Mouse (Mus musculus): ENCODE data around the gene Pheta2. TPM values are rescaled to one million over a fixed set of nuclear protein-coding genes. Genes with fewer than 3 reads are reported as not detected.
A peak's percentile ranks its signal among the peaks of the same experiment; 100 is the strongest.
"Not testable (repeated sequence)": the region's sequence is repeated elsewhere in the genome, so short reads cannot be mapped to it uniquely, and the experiment has no call there.

Gene Pheta2
- total RNA-seq, 2 experiments from 2014 or later: 0.25 to 0.42 TPM

DNA sequence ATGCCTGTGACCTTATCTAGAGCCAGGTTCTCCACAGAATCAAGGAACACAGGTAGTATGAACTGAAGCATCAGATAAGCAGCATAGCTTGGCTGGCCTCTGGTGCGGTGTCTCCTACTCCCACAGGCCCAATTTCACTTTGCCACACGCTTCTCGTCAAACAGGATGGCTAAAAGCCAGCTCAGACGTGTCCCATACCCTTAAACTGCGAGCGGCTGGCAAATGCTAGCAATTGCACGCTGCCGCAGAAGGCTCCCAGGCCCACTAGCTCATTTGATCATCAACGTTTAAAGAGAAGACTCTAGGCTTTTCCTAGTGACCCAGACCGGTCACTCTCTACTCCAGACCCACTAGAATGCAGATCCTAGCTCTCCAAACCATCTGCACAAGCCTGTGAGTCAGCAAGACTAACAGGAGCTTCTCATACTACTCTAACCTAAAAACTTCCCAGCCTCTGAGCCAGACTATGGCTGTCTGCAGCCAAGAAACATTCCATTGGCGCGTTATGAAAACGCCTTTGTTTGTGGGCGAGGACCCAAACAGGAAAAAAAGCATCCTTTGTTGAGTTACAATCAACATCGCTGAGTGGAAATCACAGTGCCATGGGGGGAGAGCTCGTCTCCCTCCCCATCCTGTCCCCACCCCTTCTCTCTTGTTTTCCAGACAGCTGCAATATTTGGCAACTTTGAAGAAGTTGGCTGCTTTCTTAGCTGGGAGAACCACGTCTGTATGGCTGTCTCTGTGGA is 37.8 kb downstream of the Pheta2 start:
- H3K27ac ChIP-seq: peak overlapping the region; percentile 84
- peak in 1 of 2 experiments; percentile 45 for DNase-seq (ENCODE audit: extremely low spot score in 1 of 2, low spot score in 2 of 2)
- no peak for TF ChIP-seq CTCF (IDR thresholded peaks at IDR 0.05)
- no peak overlapping the region for H3K4me3 ChIP-seq
- intact Hi-C loops (cut with DNase I): no loop called here

GRCm38 (mm10) chr15:82377701-82378100 is 39.0 kb downstream of the Pheta2 start:
- intact Hi-C loops (cut with DNase I): loop anchor here (2.0 kb wide), 1 partner anchor 23 kb away; the partner anchor contains the start of gene Ndufa6
- Histone ChIP-seq H3K27ac (peak overlapping the region; percentile 90), H3K4me3 (no peak overlapping the region)
- TF ChIP-seq CTCF (IDR thresholded peaks at IDR 0.05): no peak
- DNase-seq (ENCODE audit: extremely low spot score in 1 of 2, low spot score in 2 of 2): no peak

DNA sequence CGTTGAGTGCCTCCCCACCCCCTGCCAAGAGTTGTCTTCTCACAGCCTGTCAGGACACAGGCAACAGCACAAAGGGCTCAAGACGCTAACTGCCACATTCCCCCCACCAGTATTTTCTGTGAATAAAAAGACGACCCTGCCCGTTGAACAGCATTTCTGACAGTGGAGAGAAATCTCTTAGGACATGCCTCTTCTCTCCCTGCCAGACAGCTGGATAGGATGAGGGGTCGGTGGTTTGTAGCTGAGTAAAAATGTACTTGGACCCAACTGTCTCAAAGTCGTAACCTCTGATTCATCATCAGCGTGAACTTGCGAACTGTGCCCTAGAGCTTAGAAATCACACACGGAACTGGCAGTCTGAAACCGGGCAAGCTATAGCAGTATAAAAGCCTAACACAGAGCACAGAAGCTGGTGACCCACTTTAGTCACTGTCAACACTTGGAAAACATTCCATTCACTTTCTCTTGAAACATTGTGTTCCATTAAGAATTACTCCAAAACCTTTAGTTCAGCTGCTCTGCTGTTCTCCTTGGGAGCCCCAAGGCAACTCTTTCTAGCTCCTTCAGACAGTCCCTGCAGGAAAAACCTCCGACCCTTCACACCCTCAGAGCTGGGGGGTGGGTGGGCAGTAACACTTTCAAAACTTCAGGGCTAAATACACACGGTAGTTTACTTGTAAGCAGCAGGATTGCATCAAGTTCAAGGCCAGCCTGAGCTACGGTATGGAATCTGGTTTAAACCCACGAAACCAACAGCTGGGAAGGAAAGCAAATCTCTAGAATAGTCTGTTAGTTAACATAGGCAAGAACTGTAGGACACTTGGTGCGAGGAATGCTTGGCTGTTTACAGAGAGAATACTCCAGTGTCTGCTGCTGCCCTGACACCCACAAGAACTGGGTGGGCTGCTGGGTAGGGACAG is 39.8 kb downstream of the Pheta2 start:
- intact Hi-C loops (cut with DNase I): loop anchor here (2.0 kb wide), 1 partner anchor 24 kb away; the partner anchor contains the start of gene Ndufa6
- DNase-seq (ENCODE audit: extremely low spot score in 1 of 2, low spot score in 2 of 2): no peak
- no peak for TF ChIP-seq CTCF (IDR thresholded peaks at IDR 0.05)
- H3K27ac ChIP-seq: peak overlapping the region; percentile 90
- no peak overlapping the region for H3K4me3 ChIP-seq

DNA sequence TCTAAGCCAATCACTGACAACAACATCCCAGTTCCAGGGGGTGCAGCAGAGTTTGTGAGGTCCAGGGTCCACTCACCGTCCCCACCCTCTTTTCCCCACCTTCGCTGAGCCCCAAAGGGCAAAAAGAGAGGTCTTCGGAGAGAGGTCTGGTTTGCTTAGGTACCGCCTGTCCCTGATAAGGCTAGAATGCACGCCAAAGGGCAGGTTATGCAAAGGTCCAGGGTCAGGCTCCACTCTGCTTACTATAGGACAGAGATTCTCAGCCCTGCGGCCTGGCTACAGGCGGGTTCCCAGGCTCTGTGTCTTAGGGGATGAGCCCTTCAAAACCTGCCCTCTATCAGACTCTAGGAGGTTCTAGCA is 40.7 kb downstream of the Pheta2 start:
- no peak for TF ChIP-seq CTCF (IDR thresholded peaks at IDR 0.05)
- peak overlapping the region; percentile 53 for H3K4me3 ChIP-seq
- no peak for DNase-seq (ENCODE audit: extremely low spot score in 1 of 2, low spot score in 2 of 2)
- intact Hi-C loops (cut with DNase I): loop anchor here (2.0 kb wide), 1 partner anchor 25 kb away; the partner anchor contains the start of gene Ndufa6
- peak overlapping the region; percentile 90 for H3K27ac ChIP-seq

DNA sequence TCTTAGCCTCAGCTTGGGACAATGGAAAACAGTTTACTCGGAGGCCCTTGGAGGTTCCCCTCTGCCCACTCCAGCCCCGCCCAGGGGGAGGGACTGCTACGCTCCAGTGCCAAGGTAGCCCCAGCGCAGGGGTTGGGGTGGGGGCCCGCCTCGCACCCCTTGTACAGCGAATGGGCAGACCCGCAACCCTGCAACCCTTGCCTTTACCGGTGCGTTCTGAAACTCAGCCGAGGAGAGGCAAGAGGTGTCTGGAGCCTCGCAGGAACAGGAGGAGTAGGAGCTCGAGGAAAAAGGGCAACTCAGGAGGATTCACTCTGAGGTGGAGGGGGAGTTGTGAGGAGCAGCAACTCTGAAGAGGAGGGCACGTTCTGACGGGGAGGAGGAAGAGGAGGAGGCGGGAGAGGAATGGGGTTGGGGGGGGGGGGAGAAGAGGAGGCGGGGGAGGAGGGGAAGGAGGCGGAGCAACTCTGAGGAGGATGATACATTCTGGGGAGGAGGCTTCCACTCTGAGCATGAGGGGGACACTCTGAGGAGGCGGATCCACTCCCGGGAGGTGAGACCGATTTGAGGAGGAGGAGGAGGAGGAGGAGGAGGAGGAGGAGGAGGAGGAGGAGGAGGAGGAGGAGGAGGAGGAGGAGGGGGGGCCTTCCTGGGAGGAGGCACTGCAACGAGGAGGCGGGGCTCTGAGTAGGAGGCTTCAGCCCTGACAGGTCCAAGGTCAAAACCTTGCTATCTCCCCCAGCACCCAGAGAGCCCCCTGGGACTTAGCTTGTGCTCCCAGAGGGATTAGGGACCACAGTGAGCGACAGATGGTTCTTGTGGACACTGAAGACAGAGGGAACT is 41.4 kb downstream of the Pheta2 start, which contains the start of gene Cyp2d22:
TSS of gene Cyp2d22 (minus strand) at position 390 of the 843 bp plus-strand sequence.
- no peak for DNase-seq (ENCODE audit: extremely low spot score in 1 of 2, low spot score in 2 of 2)
- Histone ChIP-seq H3K27ac (peak within 1 kb of the TSS; percentile 90), H3K4me3 (peak within 1 kb of the TSS; percentile 53)
- no peak for TF ChIP-seq CTCF (IDR thresholded peaks at IDR 0.05)
- intact Hi-C loops (cut with DNase I): loop anchor here (2.0 kb wide), 2 partner anchors 25 to 37 kb away; partner anchors contain the start of gene Ndufa6

GRCm38 (mm10) chr15:82380714-82381062 is 41.9 kb downstream of the Pheta2 start:
- TF ChIP-seq CTCF (IDR thresholded peaks at IDR 0.05): no peak
- intact Hi-C loops (cut with DNase I): loop anchor here (2.0 kb wide), 1 partner anchor 36 kb away; no protein-coding TSS in a partner anchor

GRCm38 (mm10) chr15:82382441-82382840 is 43.7 kb downstream of the Pheta2 start:
- DNase-seq (ENCODE audit: extremely low spot score in 1 of 2, low spot score in 2 of 2): no peak
- no peak for TF ChIP-seq CTCF (IDR thresholded peaks at IDR 0.05)
- intact Hi-C loops (cut with DNase I): no loop called here
- Histone ChIP-seq H3K27ac (no peak overlapping the region), H3K4me3 (no peak overlapping the region)

More at GRCm38 (mm10) chr15:82380714-82381062, 41.9 kb downstream of the Pheta2 start:
- peak overlapping the region; percentile 35 for H3K4me3 ChIP-seq
- no peak for DNase-seq (ENCODE audit: extremely low spot score in 1 of 2, low spot score in 2 of 2)
- peak overlapping the region; percentile 65 for H3K27ac ChIP-seq

DNA sequence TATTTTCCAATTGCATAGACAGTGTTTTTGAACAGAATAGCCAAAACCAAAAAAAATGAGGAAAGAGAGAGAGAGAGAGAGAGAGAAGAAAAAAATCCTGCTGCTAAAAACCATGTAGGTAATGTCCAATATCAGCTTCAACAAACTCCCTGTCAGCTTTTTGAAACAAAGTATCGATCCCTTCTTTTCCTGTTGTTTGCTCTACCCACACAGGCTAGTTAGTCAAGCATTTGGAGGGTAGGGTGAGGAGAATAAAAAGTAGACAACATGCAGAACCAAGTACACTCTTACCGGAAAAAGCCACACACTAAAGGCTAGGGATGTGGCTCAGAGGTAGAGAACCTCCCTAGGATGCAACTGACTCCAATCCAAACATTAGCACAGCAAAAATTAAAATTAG is 47.0 kb downstream of the Pheta2 start:
- intact Hi-C loops (cut with DNase I): no loop called here

DNA sequence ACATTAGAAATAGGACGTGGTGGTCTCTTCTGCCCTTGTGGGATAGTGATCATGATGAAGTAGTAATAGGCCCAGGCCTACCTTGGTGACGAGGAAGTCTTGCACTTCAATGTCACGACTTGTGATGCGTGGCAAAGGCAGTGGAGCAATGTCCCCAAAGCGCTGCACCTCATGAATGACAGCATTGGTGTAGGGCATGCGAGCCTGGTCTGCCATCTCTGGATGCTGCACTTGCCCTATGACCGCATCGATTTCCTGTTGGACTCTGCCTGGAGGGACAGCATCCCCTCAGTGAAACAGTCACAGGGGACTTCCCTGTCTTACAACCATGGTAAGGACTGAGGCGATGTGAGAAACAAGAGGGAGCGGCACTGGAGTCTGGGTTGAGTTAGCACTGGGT is 51.2 kb downstream of the Pheta2 start:
- H3K27ac ChIP-seq; intact Hi-C loops (cut with DNase I); DNase-seq (ENCODE audit: extremely low spot score in 1 of 2, low spot score in 2 of 2); H3K4me3 ChIP-seq: not testable (repeated sequence)

More for the DNA sequence above, 47.0 kb downstream of the Pheta2 start:
- H3K4me3 ChIP-seq: no peak overlapping the region
- no peak for DNase-seq (ENCODE audit: extremely low spot score in 1 of 2, low spot score in 2 of 2)
- no peak for TF ChIP-seq CTCF (IDR thresholded peaks at IDR 0.05)
- H3K27ac ChIP-seq: no peak overlapping the region

DNA sequence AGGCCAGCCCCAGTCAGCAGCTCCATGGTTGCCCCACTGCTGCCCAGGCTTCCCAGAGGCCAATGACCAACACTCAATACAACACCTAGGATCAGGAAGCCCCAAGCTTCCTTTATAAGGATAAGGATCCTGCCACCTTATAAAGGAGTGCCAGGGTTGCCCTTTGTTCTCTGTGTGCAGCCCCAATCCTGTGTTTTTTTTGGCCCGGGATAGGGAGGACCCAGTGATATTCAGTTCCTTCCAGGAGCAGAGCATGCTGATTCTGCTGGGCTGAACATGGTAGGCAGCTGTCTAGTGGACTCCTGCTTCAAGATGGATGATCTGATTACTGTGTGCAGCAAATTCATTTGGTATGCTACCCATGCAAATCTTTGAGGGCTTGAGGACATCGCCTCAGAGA is 55.2 kb downstream of the Pheta2 start, which contains the start of gene Cyp2d11:
TSS of gene Cyp2d11 (minus strand) at position 101 of the 400 bp plus-strand sequence.
- H3K27ac ChIP-seq; intact Hi-C loops (cut with DNase I); DNase-seq (ENCODE audit: extremely low spot score in 1 of 2, low spot score in 2 of 2): not testable (repeated sequence)

More for the DNA sequence above, 55.2 kb downstream of the Pheta2 start, which contains the start of gene Cyp2d11:
- not testable (repeated sequence) for H3K4me3 ChIP-seq

Small RNAs within 50 kb of the gene (microRNA-seq; reads per million reads assigned to microRNA genes)
- gene Mir7684: 0 reads per million in 2 experiments

Other genes with a start within 250 kb of the Pheta2 start
- 10 to 100 TPM; 11.2 to 18.3 TPM for gene Ccdc134, start 211.0 kb upstream of the Pheta2 start, total RNA-seq (2021)
- gene Srebf2, start 191.8 kb upstream of the Pheta2 start, total RNA-seq (2021): 100 to 1,000 TPM; 187 to 202 TPM
- 1 to 10 TPM; 2.1 to 2.7 TPM for gene Shisa8, start 126.1 kb upstream of the Pheta2 start, total RNA-seq (2021)
- gene Tnfrsf13c, start 114.6 kb upstream of the Pheta2 start, total RNA-seq (2021): under 1 TPM; 0.29 to 0.47 TPM
- 1 to 10 TPM; 3.1 to 4.8 TPM for gene Cenpm, start 94.2 kb upstream of the Pheta2 start, total RNA-seq (2021)
- gene 1500009C09Rik, start 86.5 kb upstream of the Pheta2 start, total RNA-seq (2021): 100 to 1,000 TPM in 1 of 2 experiments, 10 to 100 TPM in 1; 96.5 to 102 TPM
- 100 to 1,000 TPM; 489 to 520 TPM for gene Sept3, start 64.0 kb upstream of the Pheta2 start, total RNA-seq (2021)
- not detected for gene Wbp2nl, start 40.0 kb upstream of the Pheta2 start, total RNA-seq (2021)
- gene Naga, start within 50 bp of the Pheta2 start, total RNA-seq (2021): 10 to 100 TPM; 33.5 to 35.2 TPM
- 100 to 1,000 TPM; 137 to 141 TPM for gene Smdt1, start within 50 bp of the Pheta2 start, total RNA-seq (2021)
- gene Ndufa6, start 15.4 kb downstream of the Pheta2 start, total RNA-seq (2021): 100 to 1,000 TPM; 206 to 211 TPM
- gene Cyp2d22, start 41.3 kb downstream of the Pheta2 start, total RNA-seq (2021): 10 to 100 TPM; 30.6 to 37.2 TPM
- gene Cyp2d11, start 55.1 kb downstream of the Pheta2 start, total RNA-seq (2021): not detected
- under 1 TPM in 1 of 2 experiments, not detected in 1; 0.52 TPM for gene Cyp2d10, start 68.3 kb downstream of the Pheta2 start, total RNA-seq (2021)
- not detected for gene Cyp2d9, start 94.5 kb downstream of the Pheta2 start, total RNA-seq (2021)
- gene Cyp2d12, start 216.1 kb downstream of the Pheta2 start, total RNA-seq (2021): not detected